Mouse (Mus musculus) embryonic facial prominence, embryonic 11.5 days (tissue): ENCODE data around the gene 1810024B03Rik. TPM values are rescaled to one million over a fixed set of nuclear protein-coding genes. Genes with fewer than 3 reads are reported as not detected.

ENCODE experiments used
- ATAC-seq: fragments of 200-750 bp; cut with Nextera tagmentation; replicated peaks from 2 replicates; pipeline ENCODE4 v1.8.0; 2017; ENCODE audit warnings: low read depth; ENCODE audit not compliant: insufficient number of reproducible peaks, low FRiP score, low TSS enrichment
- DNase-seq: peaks from one replicate; pipeline ENCODE4 v3.0.0-alpha.2; 2015; ENCODE audit warnings: low spot score
- H3K27ac ChIP-seq: fragments of 300-500 bp; sonication (generic); replicated peaks from 2 replicates; pipeline ENCODE4 v1.5.1; 2014; ENCODE audit warnings: mild to moderate bottlenecking, low read depth, low read length, control low read depth
- H3K27me3 ChIP-seq: fragments of 300-500 bp; sonication (generic); 2 replicates; pipeline ENCODE4 v1.6.1; 2014; ENCODE audit warnings: mild to moderate bottlenecking, low read length, moderate library complexity, mixed read lengths; ENCODE audit not compliant: control insufficient read depth, insufficient read depth
- H3K36me3 ChIP-seq: fragments of 300-500 bp; sonication (generic); replicated peaks from 2 replicates; pipeline ENCODE4 v1.6.1; 2014; ENCODE audit warnings: low read depth, mild to moderate bottlenecking, low read length, moderate library complexity, mixed read lengths; ENCODE audit not compliant: control insufficient read depth, insufficient read depth
- H3K4me1 ChIP-seq: fragments of 300-500 bp; sonication (generic); 2 replicates; pipeline ENCODE4 v1.6.1; 2014; ENCODE audit warnings: low read length, mixed read lengths; ENCODE audit not compliant: control insufficient read depth, insufficient read depth
- H3K4me2 ChIP-seq: fragments of 300-500 bp; sonication (generic); 2 replicates; pipeline ENCODE4 v1.6.1; 2014; ENCODE audit warnings: low read depth, mild to moderate bottlenecking, control low read depth, low read length, moderate library complexity
- H3K4me3 ChIP-seq: fragments of 300-500 bp; sonication (generic); 2 replicates; pipeline ENCODE4 v1.5.1; 2014; ENCODE audit warnings: low read depth, low read length, control low read depth
- H3K9ac ChIP-seq: fragments of 300-500 bp; sonication (generic); replicated peaks from 2 replicates; pipeline ENCODE4 v1.6.1; 2014; ENCODE audit warnings: mild to moderate bottlenecking, control low read depth, low read length
- H3K9me3 ChIP-seq: fragments of 300-500 bp; sonication (generic); replicated peaks from 2 replicates; pipeline ENCODE4 v1.6.1; 2016; ENCODE audit warnings: mild to moderate bottlenecking, low read length, inconsistent platforms, mixed read lengths; ENCODE audit not compliant: control insufficient read depth
- WGBS: fragments of 180-500 bp; shearing (Covaris S2); extraction: QIAGEN DNeasy Blood & Tissue Kit; methylation state at CpG from one replicate; pipeline ENCODE4 v1.1.7; 2014; 5-methylcytosine and 5-hydroxymethylcytosine counted together
- polyA plus RNA-seq: library from polyadenylated mRNA; unstranded; fragments of >200 nt; fragmentation: Nextera tagmentation; extraction: Ambion mirVana; gene quantifications from 2 replicates; pipeline ENCODE4 v1.2.1, GENCODE M21; 2014

1810024B03Rik gene
- polyA plus RNA-seq, 1 experiment from 2014 or later = 2.3 TPM

DNA sequence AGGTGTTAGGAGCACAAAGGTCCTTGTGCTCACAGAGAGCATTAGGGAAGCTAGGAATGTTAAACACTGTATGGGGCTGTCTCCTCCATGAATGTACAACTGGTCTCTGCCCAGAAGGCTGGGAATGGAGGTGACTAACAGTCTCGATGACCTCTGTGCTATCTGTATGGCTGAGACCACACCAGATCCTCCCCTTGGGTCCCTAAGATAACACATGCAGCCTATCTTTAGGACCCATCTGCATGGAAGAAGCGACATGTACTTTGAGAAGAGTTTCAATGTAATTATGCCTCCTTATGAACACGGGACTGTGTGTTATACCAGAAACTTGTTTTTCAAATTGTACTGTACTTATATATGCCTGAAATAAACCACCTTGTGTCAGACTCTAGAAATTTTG, 62.4 kb downstream of the 1810024B03Rik start:
- Histone ChIP-seq H3K27ac (no peak overlapping the region), H3K4me3 (no peak overlapping the region), H3K9me3 (no peaks in the 10 kb centered on the region), H3K27me3 (no peaks in the 10 kb centered on the region), H3K36me3 (no peaks in the 10 kb centered on the region), H3K4me2 (no peak overlapping the region), H3K4me1 (no peaks in the 10 kb centered on the region), H3K9ac (no peak overlapping the region)
- ATAC-seq (no peak), DNase-seq (no peak)
- 81% methylated on average over 3 of the region's 3 CpGs for WGBS

DNA sequence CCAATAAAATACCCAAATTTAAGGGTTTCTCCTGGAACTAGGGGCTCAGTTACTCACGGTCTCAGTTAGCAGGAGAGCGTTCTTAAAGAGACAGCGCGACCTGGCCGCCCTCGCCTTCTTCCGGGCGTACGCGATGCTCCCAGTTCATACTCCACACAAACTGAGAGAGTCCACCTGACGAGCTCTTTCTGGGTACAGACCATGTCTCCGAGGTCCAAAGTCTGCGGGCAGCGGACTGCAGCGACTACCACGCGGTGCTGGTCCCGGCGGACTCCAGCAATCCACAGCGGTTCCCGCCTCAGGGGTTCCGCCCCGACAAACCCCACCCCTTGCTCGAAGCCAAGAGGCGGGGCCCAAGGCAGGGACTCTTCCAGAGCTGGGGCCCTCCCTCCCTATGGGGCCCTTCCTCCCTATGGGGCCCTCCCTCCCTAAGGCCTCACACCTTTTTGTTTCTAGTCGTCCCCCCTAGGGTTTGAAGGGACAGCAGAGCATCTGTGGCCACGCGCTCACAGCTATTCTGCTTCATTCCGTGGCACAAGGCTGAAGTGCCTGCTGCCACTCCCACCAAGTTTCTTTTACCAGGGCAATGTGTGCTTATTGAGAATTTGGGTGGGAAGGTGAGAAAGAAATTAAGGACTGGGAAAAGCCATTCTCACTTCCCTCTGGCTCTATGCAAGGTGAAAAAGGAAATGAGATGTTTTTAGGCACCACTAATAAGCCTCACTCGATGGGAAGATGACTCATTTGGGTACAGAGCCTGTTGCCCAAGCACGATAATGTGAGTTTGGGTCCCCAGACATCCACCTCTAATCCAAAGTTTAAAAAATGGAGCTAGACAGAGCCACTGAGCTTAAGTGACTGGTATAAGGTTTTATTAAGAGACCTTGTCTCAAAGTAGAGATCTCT, 64.7 kb downstream of the 1810024B03Rik start, which contains the start of gene Itpripl1:
TSS of gene Itpripl1 (minus strand) at position 285 of the 906 bp plus-strand sequence.
- Histone ChIP-seq H3K9me3 (no peaks in the 10 kb centered on the region), H3K4me3 (peak within 1 kb of the TSS; percentile 51), H3K36me3 (no peaks in the 10 kb centered on the region), H3K27ac (no peak within 1 kb of the TSS), H3K4me2 (peak within 1 kb of the TSS; percentile 87), H3K9ac (peak within 1 kb of the TSS; percentile 68), H3K27me3 (no peaks in the 10 kb centered on the region), H3K4me1 (no peaks in the 10 kb centered on the region)
- 3% methylated on average over 31 of the region's 31 CpGs for WGBS
- ATAC-seq (peak; percentile 85), DNase-seq (peak; percentile 77)

DNA sequence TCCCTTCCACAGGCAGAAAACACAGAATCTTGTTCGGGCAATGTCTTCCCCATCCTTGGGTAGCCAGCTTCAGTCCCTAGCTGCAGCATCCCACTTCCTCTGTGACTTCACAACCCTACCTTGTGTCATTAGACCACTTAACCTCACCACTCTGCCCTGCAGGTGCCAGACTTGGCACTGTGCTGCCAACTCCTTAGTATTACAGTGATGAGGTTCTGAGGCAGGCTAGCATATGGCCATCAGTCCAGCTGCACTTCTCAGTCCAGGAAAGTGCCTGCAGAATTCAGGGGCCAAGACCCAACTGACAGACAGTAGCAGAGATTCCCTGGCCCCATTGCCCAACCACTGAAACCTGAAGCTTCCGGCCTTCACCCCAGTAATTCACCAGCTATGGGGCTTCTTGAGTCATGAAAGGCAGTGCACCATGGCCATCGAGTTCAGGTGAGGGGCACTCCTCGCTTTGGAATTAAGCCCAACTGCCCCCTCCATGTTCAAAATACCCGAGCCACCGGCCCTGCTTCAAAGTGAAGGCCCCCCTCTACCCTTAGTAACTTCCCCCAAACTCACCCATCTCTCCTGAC, 65.4 kb downstream of the 1810024B03Rik start:
- H3K4me3 ChIP-seq = peak overlapping the region; percentile 51
- DNase-seq = no peak
- ATAC-seq = peak; percentile 50; the same call in 1 of the 2 replicates
- H3K4me1 ChIP-seq = no peaks in the 10 kb centered on the region
- H3K27me3 ChIP-seq = no peaks in the 10 kb centered on the region
- H3K36me3 ChIP-seq = no peaks in the 10 kb centered on the region
- no peak overlapping the region for H3K27ac ChIP-seq
- 15% methylated on average over 6 of the region's 6 CpGs for WGBS
- no peaks in the 10 kb centered on the region for H3K9me3 ChIP-seq
- H3K9ac ChIP-seq = peak overlapping the region; percentile 68
- H3K4me2 ChIP-seq = peak overlapping the region; percentile 87

DNA sequence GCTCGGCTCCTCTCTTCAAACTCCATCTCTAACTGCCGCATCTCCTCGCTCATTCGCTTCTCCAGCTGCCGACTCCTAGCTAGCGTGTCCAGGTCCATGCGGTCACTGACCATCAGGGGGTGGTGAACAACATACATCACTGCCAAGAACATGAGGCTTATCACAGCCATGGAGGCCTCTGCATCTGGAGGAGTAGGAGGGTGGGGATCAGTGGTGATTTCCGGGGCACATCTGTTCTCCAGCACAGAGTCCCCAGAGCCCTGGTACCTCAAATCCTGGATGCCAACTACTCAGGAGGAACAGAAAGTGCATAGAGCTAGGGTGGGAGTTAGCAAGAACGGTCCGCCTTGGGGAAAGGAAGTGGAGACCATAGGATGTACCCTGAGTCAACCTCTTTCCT, 66.0 kb downstream of the 1810024B03Rik start:
- Histone ChIP-seq H3K4me1 (no peaks in the 10 kb centered on the region), H3K4me3 (peak overlapping the region; percentile 51; the same call in 1 of the 2 replicates), H3K4me2 (peak overlapping the region; percentile 87), H3K9ac (no peak overlapping the region; the same call in 1 of the 2 replicates), H3K36me3 (no peaks in the 10 kb centered on the region), H3K9me3 (no peaks in the 10 kb centered on the region), H3K27ac (no peak overlapping the region), H3K27me3 (no peaks in the 10 kb centered on the region)
- 88% methylated on average over 10 of the region's 10 CpGs for whole genome bisulfite sequencing
- no peak for ATAC-seq
- DNase-seq = no peak

DNA sequence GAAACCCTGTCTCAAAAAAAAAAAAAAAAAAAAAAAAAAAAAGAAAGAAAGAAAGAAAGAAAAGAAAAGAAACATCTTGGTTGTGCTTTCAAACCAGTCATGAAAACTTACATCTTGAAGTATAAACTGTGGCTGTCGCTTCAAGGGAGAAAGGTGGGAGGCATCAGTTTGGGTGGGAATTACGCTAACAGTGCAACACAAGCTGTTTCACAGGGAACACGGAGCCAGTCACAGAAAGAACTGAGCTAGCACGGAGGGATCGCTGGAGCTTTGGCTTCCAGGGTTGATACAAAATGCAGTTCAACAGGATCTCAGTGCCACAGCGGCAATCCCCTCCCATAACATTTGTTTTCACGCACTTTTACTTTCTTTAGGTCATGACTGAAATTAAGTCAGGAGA, 68.1 kb downstream of the 1810024B03Rik start:
- Histone ChIP-seq H3K4me3 (no peak overlapping the region), H3K27ac (no peak overlapping the region), H3K36me3 (no peaks in the 10 kb centered on the region), H3K4me1 (no peaks in the 10 kb centered on the region), H3K9ac (no peak overlapping the region), H3K9me3 (no peaks in the 10 kb centered on the region), H3K4me2 (no peak overlapping the region), H3K27me3 (no peaks in the 10 kb centered on the region)
- DNase-seq (no peak), ATAC-seq (no peak)
- WGBS = 96% methylated on average over 7 of the region's 7 CpGs

DNA sequence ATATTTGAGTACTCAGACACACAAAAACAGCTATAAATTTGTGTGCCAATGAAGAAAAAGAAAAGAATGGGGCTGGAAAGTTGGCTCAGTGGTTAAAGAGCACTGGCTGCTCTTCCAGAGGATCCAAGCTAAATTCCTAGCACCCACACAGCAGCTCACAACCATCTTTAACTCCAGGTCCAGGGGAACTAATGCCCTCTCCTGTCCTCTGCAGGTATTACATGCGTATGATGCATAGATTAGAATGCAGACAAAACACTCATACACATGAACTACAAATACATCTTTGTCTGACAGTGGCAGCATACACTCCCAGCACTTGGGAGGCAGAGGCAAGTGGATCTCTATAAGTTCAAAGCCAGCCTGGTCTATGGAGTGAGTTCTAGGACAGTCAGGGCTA, 68.5 kb downstream of the 1810024B03Rik start:
- no peaks in the 10 kb centered on the region for H3K36me3 ChIP-seq
- ATAC-seq = no peak
- no peak overlapping the region for H3K9ac ChIP-seq
- no peak for DNase-seq
- no peaks in the 10 kb centered on the region for H3K27me3 ChIP-seq
- no peak overlapping the region for H3K27ac ChIP-seq
- H3K4me1 ChIP-seq = no peaks in the 10 kb centered on the region
- H3K9me3 ChIP-seq = no peaks in the 10 kb centered on the region
- no peak overlapping the region for H3K4me3 ChIP-seq
- WGBS = 97% methylated on average over 1 of the region's 1 CpGs
- no peak overlapping the region for H3K4me2 ChIP-seq

DNA sequence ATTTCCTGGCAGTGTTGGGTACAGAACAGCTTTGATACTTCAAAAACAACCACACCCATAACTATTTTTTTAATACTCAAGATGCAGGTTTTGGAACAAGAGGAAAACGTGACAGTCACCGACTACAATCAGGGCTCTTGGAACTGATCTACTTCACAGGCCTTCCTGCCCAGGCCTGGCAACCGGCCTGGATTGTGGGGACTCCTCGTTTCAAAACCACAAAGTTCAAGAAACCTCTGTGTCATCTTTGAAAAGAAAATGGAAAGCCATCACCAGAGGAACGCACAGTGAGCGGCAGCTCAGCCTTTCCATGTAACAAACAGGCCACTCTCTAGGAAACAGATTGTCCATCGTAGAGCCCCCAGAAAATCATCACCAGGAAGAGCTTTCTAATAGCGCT, 69.0 kb downstream of the 1810024B03Rik start:
- no peak for ATAC-seq
- WGBS = 95% methylated on average over 8 of the region's 8 CpGs
- H3K36me3 ChIP-seq = no peaks in the 10 kb centered on the region
- no peaks in the 10 kb centered on the region for H3K27me3 ChIP-seq
- no peak overlapping the region for H3K9ac ChIP-seq
- no peaks in the 10 kb centered on the region for H3K9me3 ChIP-seq
- no peak overlapping the region for H3K27ac ChIP-seq
- H3K4me3 ChIP-seq = no peak overlapping the region
- H3K4me2 ChIP-seq = no peak overlapping the region
- no peaks in the 10 kb centered on the region for H3K4me1 ChIP-seq
- DNase-seq = no peak

DNA sequence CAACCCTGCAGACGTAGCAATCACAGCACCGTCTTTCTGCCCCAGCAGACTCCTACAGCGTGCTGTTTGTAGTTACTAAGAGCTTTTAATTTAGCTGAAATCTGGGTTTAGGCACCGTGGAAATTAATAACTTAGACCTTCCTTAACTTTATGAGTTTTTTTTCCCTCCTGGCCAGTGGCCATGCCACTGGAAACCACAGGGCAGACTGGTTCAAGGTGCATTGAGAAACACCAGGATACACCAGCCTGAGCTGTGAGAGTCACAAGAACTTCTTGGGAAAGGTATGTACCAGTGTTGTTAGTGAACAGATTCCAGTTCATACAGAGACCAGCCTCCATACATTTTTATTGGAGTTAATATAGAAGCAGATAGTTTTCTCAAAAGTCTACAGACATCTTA, 69.6 kb downstream of the 1810024B03Rik start:
- Histone ChIP-seq H3K4me3 (no peak overlapping the region), H3K4me2 (no peak overlapping the region), H3K9me3 (no peaks in the 10 kb centered on the region), H3K27ac (no peak overlapping the region), H3K9ac (no peak overlapping the region), H3K27me3 (no peaks in the 10 kb centered on the region), H3K4me1 (no peaks in the 10 kb centered on the region), H3K36me3 (no peaks in the 10 kb centered on the region)
- ATAC-seq (no peak), DNase-seq (no peak)
- WGBS = 84% methylated on average over 4 of the region's 4 CpGs
